ENCODE assay signal across 21 mouse cellular contexts in genomic region chr5:114269984-114270383, GRCm38 (mm10). TPM values are rescaled to one million over a fixed set of nuclear protein-coding genes. Genes with fewer than 3 reads are reported as not detected.
A peak's percentile ranks its signal among the peaks of the same experiment; 100 is the strongest.
DNase-seq lines count a peak whose midpoint lies in the region; ATAC-seq and TF ChIP-seq lines count a peak whose summit lies in the region.
"Had no signal": no experiment of that assay in that cellular context is flagged by ENCODE, and none has a peak within 500 bp of the region (broad histone marks: within the 10 kb centered on the region; RNA-seq: fewer than 3 reads in every experiment).

No protein-coding gene starts in this region.

- no peaks in the 10 kb centered on the region for H3K79me2 ChIP-seq in C2C12 (ENCODE audit: control insufficient read depth, insufficient read depth)

- no peaks in the 10 kb centered on the region for H3K79me3 ChIP-seq in C2C12 (ENCODE audit: low read depth)

- H3K9me3 ChIP-seq in lung, embryonic 16.5 days (ENCODE audit: control insufficient read depth, low read length): no peaks in the 10 kb centered on the region
- no peaks in the 10 kb centered on the region for H3K9me3 ChIP-seq in limb, embryonic 12.5 days
- H3K9me3 ChIP-seq: hindbrain, embryonic 15.5 days; liver, embryonic 15.5 days; megakaryocyte, embryonic 14.5 days had no signal

- H3K9ac ChIP-seq in lung, embryonic 16.5 days (ENCODE audit: low read length): 0 out of 2 replicates have a peak overlapping the region, but pooled peaks have one; percentile 21
- no peak overlapping the region for H3K9ac ChIP-seq in limb, embryonic 12.5 days (replicated peaks)
- H3K9ac ChIP-seq: forebrain, postnatal 0 days; hindbrain, embryonic 15.5 days; liver, embryonic 15.5 days had no signal

- TF ChIP-seq CTCF in C2C12 (IDR thresholded peaks at IDR 0.05; ENCODE audit: control insufficient read depth, insufficient read depth, insufficient read length) (no peak), Patski (IDR thresholded peaks at IDR 0.05) (no peak)

- H3K4me3 ChIP-seq in lung, embryonic 16.5 days (ENCODE audit: low read length): no peak overlapping the region
- H3K4me3 ChIP-seq in C2C12 (ENCODE audit: insufficient read depth, poor library complexity, severe bottlenecking): no peak overlapping the region
- no peak overlapping the region for H3K4me3 ChIP-seq in limb, embryonic 12.5 days (replicated peaks)
- H3K4me3 ChIP-seq: hindbrain, embryonic 15.5 days; liver, embryonic 15.5 days; megakaryocyte, embryonic 14.5 days had no signal

- H3ac ChIP-seq in C2C12 (ENCODE audit: control insufficient read depth, insufficient read length, low read depth): no peak overlapping the region

- in situ Hi-C loops in Patski (cut with MboI; ENCODE audit: low pct_unique_long_range_greater_than_20kb): no loop called here

- H3K36me3 ChIP-seq in lung, embryonic 16.5 days (ENCODE audit: control insufficient read depth, insufficient read depth, low read length): no peaks in the 10 kb centered on the region
- no peaks in the 10 kb centered on the region for H3K36me3 ChIP-seq in C2C12 (ENCODE audit: control insufficient read depth, insufficient read depth)
- no peaks in the 10 kb centered on the region for H3K36me3 ChIP-seq in limb, embryonic 12.5 days
- H3K36me3 ChIP-seq: hindbrain, embryonic 15.5 days; liver, embryonic 15.5 days had no signal

- CTCF ChIA-PET in Patski (lab: Charles Lee): interaction anchor here (0.9 kb wide), 1 partner anchor 39 kb away, joined by 3 read pairs; no protein-coding TSS in a partner anchor

- intact Hi-C loops in heart, postnatal 10 days (cut with DNase I): no loop called here

- no peak for DNase-seq in lung, postnatal 36 days
- peak; percentile 10 for DNase-seq in Patski (ENCODE audit: low read depth, low spot score)
- DNase-seq in heart, postnatal 10 days: no peak
- no peak for DNase-seq in urinary bladder, postnatal 10 days (ENCODE audit: low spot score)
- DNase-seq in frontal cortex, postnatal 10 days (ENCODE audit: low spot score in 2 of 2): no peak
- DNase-seq: cerebellum, adult 18-20 months; forebrain, postnatal 0 days; heart, postnatal 14 days; kidney, adult 18-20 months; left cerebral cortex, postnatal 4 days; right cerebral cortex, postnatal 25 days; thymus, postnatal 4 days had no signal

- peaks cover 42% of the 10 kb centered on the region for H3K27me3 ChIP-seq in lung, embryonic 16.5 days (ENCODE audit: control insufficient read depth, insufficient read depth, low read depth, low read length)
- peaks cover 32% of the 10 kb centered on the region for H3K27me3 ChIP-seq in C2C12 (ENCODE audit: control insufficient read depth, insufficient read depth, insufficient read length)
- peaks cover 34% of the 10 kb centered on the region for H3K27me3 ChIP-seq in Patski
- peaks cover 69% of the 10 kb centered on the region for H3K27me3 ChIP-seq in limb, embryonic 12.5 days

- WGBS in lung, embryonic 16.5 days: 12% methylated on average over 12 of the region's 12 CpGs
- WGBS in limb, embryonic 12.5 days: 16% methylated on average over 12 of the region's 12 CpGs

- no peak overlapping the region for H3K4me2 ChIP-seq in lung, embryonic 16.5 days (ENCODE audit: low read depth, low read length)
- peak overlapping the region; percentile 10; the same call in 1 of the 2 replicates for H3K4me2 ChIP-seq in limb, embryonic 12.5 days
- H3K4me2 ChIP-seq: hindbrain, embryonic 15.5 days; liver, embryonic 15.5 days had no signal

- POLR2A ChIA-PET in Patski (lab: Charles Lee): interaction anchor here (0.7 kb wide), 1 partner anchor 151 kb away, joined by 3 read pairs; no protein-coding TSS in a partner anchor

- H3K27ac ChIP-seq in lung, embryonic 16.5 days (ENCODE audit: low read length): peak overlapping the region; percentile 64
- H3K27ac ChIP-seq in limb, embryonic 12.5 days: no peak overlapping the region
- H3K27ac ChIP-seq: hindbrain, embryonic 15.5 days; liver, embryonic 15.5 days had no signal

- peaks cover 22% of the 10 kb centered on the region for H3K4me1 ChIP-seq in lung, embryonic 16.5 days (replicated peaks; ENCODE audit: control insufficient read depth, insufficient read depth, low read length)
- peaks cover 21% of the 10 kb centered on the region for H3K4me1 ChIP-seq in limb, embryonic 12.5 days (replicated peaks)

- ATAC-seq in lung, embryonic 16.5 days (ENCODE audit: low read depth): peak; percentile 37; the same call in 1 of the 2 replicates
- ATAC-seq in Patski: peak; percentile 55
- ATAC-seq in limb, embryonic 12.5 days (ENCODE audit: insufficient number of reproducible peaks, insufficient read depth, low FRiP score, low TSS enrichment, low read depth): no peak

TF ChIP-seq in C2C12, 6 proteins besides CTCF, POLR2A, EP300 and RAD21:
- TF ChIP-seq MYOD1 (IDR thresholded peaks at IDR 0.05; ENCODE audit: control insufficient read depth, insufficient read length, low read depth) (peak; percentile 78), MAX (IDR thresholded peaks at IDR 0.05) (peak; percentile 38), USF1 (IDR thresholded peaks at IDR 0.05; ENCODE audit: low read depth) (no peak), FOSL1 (IDR thresholded peaks at IDR 0.05; ENCODE audit: insufficient read depth, low read length, poor library complexity, severe bottlenecking) (peak; percentile 88)

RNA-seq across cellular contexts. Expression of gene Foxn4, which starts 3.6 kb away (rescaled TPM):
- 3.6 and 5.3 TPM in 2 replicates for polyA plus RNA-seq in lung, embryonic 16.5 days (2015; fragmentation: Nextera tagmentation; extraction: Ambion mirVana)
- not detected for polyA plus RNA-seq in C2C12 (2012; fragmentation: generic; extraction: Trizol)
- not detected for polyA plus RNA-seq in Patski (2021)
- polyA plus RNA-seq in limb, embryonic 12.5 days (2016; fragmentation: Nextera tagmentation; extraction: Ambion mirVana): not detected in 2 replicates
- not detected for total RNA-seq in heart, postnatal 10 days (2021)
- total RNA-seq: gastrocnemius, adult 8-10 months; heart, postnatal 14 days; layer of hippocampus, postnatal 25 days had no signal
- polyA plus RNA-seq: large intestine, adult 2 months; liver, embryonic 15.5 days had no signal

RNA-seq across cellular contexts. Expression of gene Myo1h, which starts 19.0 kb away (rescaled TPM):
- 5.4 and 6.8 TPM in 2 replicates for polyA plus RNA-seq in lung, embryonic 16.5 days (2015; fragmentation: Nextera tagmentation; extraction: Ambion mirVana)
- polyA plus RNA-seq in C2C12 (2012; fragmentation: generic; extraction: Trizol) (2.2 TPM), Patski (2021) (0.40 TPM)
- 0.93 and 0.99 TPM in 2 replicates for polyA plus RNA-seq in limb, embryonic 12.5 days (2016; fragmentation: Nextera tagmentation; extraction: Ambion mirVana)
- under 1 TPM in 1 of 2 experiments, not detected in 1; 0.29 TPM for total RNA-seq in heart, postnatal 10 days (2021)
- total RNA-seq: gastrocnemius, adult 8-10 months had no signal
